Mouse (Mus musculus) liver, adult 2 months (tissue): ENCODE results near the gene Slc25a44. TPM values are rescaled to one million over a fixed set of nuclear protein-coding genes. Genes with fewer than 3 reads are reported as not detected.

Source experiments
- DNase-seq: peaks from one replicate; pipeline ENCODE4 v3.0.0-alpha.2; 2011; ENCODE audit warnings: low read depth, low spot score; ENCODE audit errors: extremely low read depth
- H3K27ac ChIP-seq: fragments of 200-500 bp; replicated peaks from 2 replicates; pipeline ENCODE4 v1.5.1; 2012; ENCODE audit warnings: low read depth, mild to moderate bottlenecking, control low read depth, inconsistent platforms, low read length; ENCODE audit not compliant: insufficient read depth
- H3K27me3 ChIP-seq: fragments of 200-500 bp; 2 replicates; pipeline ENCODE4 v1.6.1; 2012; ENCODE audit warnings: mild to moderate bottlenecking, moderate library complexity, low read length, inconsistent platforms; ENCODE audit not compliant: control insufficient read depth, insufficient read depth
- H3K36me3 ChIP-seq: fragments of 200-500 bp; 2 replicates; pipeline ENCODE4 v1.6.1; 2012; ENCODE audit warnings: low read length, inconsistent platforms; ENCODE audit not compliant: control insufficient read depth, insufficient read depth
- H3K4me1 ChIP-seq: fragments of 200-500 bp; 2 replicates; pipeline ENCODE4 v1.6.1; 2011; ENCODE audit warnings: low read length; ENCODE audit not compliant: control insufficient read depth, insufficient read depth
- H3K4me3 ChIP-seq: fragments of 200-500 bp; 2 replicates; pipeline ENCODE4 v1.5.1; 2011; ENCODE audit warnings: low read depth, mild to moderate bottlenecking, control low read depth, low read length, moderate library complexity; ENCODE audit not compliant: insufficient read depth
- H3K79me2 ChIP-seq: fragments of 200-500 bp; 2 replicates; pipeline ENCODE4 v1.6.1; 2012; ENCODE audit warnings: inconsistent platforms, mild to moderate bottlenecking, low read length, moderate library complexity; ENCODE audit not compliant: control insufficient read depth, insufficient read depth
- H3K9ac ChIP-seq: fragments of 200-500 bp; 2 replicates; pipeline ENCODE4 v1.6.1; 2012; ENCODE audit warnings: low read depth, mild to moderate bottlenecking, control low read depth, inconsistent platforms, low read length
- CTCF ChIP-seq: fragments of 200-500 bp; IDR thresholded peaks from 2 replicates; pipeline ENCODE4 v1.5.1; 2011; ENCODE audit warnings: low read depth, low read length, control low read depth
- POLR2A ChIP-seq: fragments of 200-500 bp; IDR thresholded peaks from 2 replicates; pipeline ENCODE4 v1.6.1; 2011; ENCODE audit warnings: low read length, control low read depth; ENCODE audit not compliant: insufficient read depth; ENCODE audit errors: extremely low read depth
- WGBS: fragments of 180-500 bp; shearing (Covaris S2); methylation state at CpG from one replicate; pipeline ENCODE4 v1.1.7; 2018; 5-methylcytosine and 5-hydroxymethylcytosine counted together
- polyA plus RNA-seq: library from polyadenylated mRNA; depleted of rRNA; stranded (reverse); fragments of >200 nt; gene quantifications from 2 replicates; pipeline ENCODE4 v1.2.3, GENCODE M21; 2012
- total RNA-seq: library from RNA; depleted of rRNA; stranded (reverse); fragments of >200 nt; gene quantifications from 2 replicates; pipeline ENCODE4 v1.2.3, GENCODE M21; 2014

Slc25a44 gene
- total and polyA plus RNA-seq, 2 experiments, result 28.1 to 57.0 TPM

DNA sequence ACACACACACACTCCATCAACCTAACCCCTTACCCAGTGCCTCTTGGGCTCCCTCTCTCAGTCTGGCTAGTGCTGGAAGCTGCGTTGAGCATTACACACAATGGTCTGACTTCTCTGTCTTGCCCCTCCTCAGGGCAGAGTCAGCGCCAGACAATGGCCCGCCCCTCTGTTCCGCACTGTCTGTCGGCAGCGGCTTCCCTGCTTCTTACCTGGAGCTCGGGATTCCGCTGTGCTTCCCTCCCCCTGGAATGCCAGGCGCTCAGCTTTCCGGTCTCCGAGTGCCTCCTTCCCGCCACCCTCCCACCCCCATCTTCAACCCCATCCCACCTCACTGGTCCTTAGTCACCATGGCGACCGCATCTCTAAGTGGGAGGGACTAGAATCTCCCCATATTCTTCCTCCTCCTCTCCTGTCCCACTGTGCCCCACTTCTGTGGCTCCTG is 33.9 kb upstream of the Slc25a44 start:
- no peaks in the 10 kb centered on the region for H3K36me3 ChIP-seq
- DNase-seq, result no peak
- TF ChIP-seq POLR2A (no peak), CTCF (no peak)
- 37% methylated on average over 14 of the region's 14 CpGs for WGBS
- no peak overlapping the region for H3K4me3 ChIP-seq
- no peak overlapping the region for H3K27ac ChIP-seq
- peaks cover 14% of the 10 kb centered on the region for H3K4me1 ChIP-seq
- H3K79me2 ChIP-seq, result peaks cover 15% of the 10 kb centered on the region; the same call in 1 of the 2 replicates
- no peak overlapping the region for H3K9ac ChIP-seq
- H3K27me3 ChIP-seq, result no peaks in the 10 kb centered on the region

DNA sequence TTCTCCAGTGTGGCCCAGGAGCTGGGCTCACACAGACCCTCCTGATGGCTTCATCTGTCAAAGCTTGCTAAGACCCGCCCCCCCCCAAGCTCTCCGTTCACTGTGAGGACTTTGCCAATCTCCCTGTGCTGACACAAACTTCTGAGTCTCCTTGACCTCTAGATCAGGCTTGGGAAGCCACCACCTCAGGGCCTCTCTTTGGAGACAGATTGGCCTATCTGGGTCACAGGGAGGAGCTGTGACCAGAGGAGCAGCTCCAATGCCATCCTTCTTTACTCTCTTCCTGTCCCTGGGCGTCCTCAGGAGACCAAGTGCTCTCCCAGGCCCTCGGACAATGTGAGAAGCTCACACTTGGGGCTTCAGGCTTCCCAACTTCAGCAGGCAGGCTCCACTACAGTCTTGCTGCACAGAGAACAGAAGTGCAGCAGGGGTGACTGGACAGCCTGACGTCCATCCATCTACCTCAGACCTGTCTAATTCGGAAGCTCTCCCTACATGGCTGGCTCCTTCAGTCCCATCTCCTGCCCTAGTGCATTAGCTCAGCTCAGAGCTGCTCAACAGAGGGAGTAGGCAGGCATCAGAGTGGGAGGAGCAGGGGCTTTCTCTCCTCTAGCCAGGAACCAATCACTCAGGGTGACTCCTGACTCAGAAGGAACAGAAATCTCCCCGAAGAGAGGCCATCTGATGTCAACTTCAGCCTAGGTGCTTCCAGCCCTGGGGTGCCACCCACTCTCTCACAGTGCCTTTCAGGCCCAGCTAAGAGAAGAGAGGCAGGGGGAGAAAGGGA is 32.0 kb upstream of the Slc25a44 start:
- no peak for DNase-seq
- Histone ChIP-seq H3K4me1 (peaks cover 14% of the 10 kb centered on the region), H3K79me2 (peaks cover 18% of the 10 kb centered on the region; the same call in 1 of the 2 replicates), H3K27me3 (no peaks in the 10 kb centered on the region), H3K27ac (peak overlapping the region; percentile 92), H3K36me3 (peaks cover 9% of the 10 kb centered on the region), H3K4me3 (no peak overlapping the region), H3K9ac (peak overlapping the region; percentile 20; the same call in 1 of the 2 replicates)
- WGBS, result 38% methylated on average over 7 of the region's 7 CpGs
- no peak for TF ChIP-seq CTCF
- TF ChIP-seq POLR2A, result no peak

GRCm38 (mm10) chr3:88456313-88456712 is 31.4 kb upstream of the Slc25a44 start:
- Histone ChIP-seq H3K27ac (peak overlapping the region; percentile 96), H3K79me2 (peaks cover 18% of the 10 kb centered on the region; the same call in 1 of the 2 replicates), H3K9ac (peak overlapping the region; percentile 20; the same call in 1 of the 2 replicates), H3K36me3 (peaks cover 11% of the 10 kb centered on the region), H3K4me1 (peaks cover 14% of the 10 kb centered on the region), H3K4me3 (no peak overlapping the region), H3K27me3 (no peaks in the 10 kb centered on the region)
- 26% methylated on average over 8 of the region's 8 CpGs for WGBS
- TF ChIP-seq CTCF, result no peak
- TF ChIP-seq POLR2A, result 0 out of 2 replicates have a peak, but pooled peaks have one; percentile 8
- peak; percentile 96 for DNase-seq

DNA sequence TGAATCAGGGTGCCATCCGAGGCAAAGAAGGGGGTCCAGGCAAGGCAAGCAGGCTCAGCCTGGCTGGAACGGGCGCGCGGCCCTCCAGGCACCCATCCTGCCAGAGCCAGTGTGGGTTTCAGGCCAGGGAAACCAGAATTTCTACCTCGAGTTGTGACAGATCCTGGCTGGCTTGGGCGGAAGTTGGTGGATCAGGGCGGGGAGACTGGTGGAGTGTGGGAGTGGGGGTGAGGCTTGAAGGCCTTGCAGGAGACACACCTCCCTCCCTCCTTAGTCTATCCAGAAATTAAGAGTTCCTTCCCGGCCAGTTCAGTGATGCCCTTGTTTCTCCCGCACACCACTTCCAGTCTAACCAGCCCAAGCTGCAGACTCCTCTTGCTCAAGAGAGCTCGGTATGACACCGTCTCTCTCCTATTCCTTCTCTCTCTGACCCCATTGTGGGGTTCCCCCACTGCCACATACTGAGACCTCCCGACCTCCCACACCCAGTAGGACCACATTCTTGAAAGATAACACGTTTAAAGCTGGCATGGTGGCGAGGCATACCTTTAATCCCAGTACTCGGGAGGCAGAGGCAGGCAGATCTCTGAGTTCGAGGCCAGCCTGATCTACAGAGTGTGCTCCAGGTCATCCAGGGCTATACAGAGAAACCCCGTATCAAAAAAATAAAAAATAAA is 30.8 kb upstream of the Slc25a44 start:
- TF ChIP-seq CTCF (no peak), POLR2A (0 out of 2 replicates have a peak, but pooled peaks have one; percentile 41)
- Histone ChIP-seq H3K27me3 (no peaks in the 10 kb centered on the region), H3K9ac (peak overlapping the region; percentile 91), H3K79me2 (peaks cover 18% of the 10 kb centered on the region; the same call in 1 of the 2 replicates), H3K4me1 (peaks cover 14% of the 10 kb centered on the region), H3K36me3 (peaks cover 11% of the 10 kb centered on the region), H3K4me3 (peak overlapping the region; percentile 92), H3K27ac (peak overlapping the region; percentile 96)
- DNase-seq, result peak; percentile 87
- WGBS, result 23% methylated on average over 18 of the region's 18 CpGs

- Histone ChIP-seq H3K4me1 (peaks cover 14% of the 10 kb centered on the region), H3K27ac (peak overlapping the region; percentile 96), H3K36me3 (peaks cover 16% of the 10 kb centered on the region), H3K4me3 (peak overlapping the region; percentile 92), H3K27me3 (no peaks in the 10 kb centered on the region), H3K9ac (peak overlapping the region; percentile 91), H3K79me2 (peaks cover 18% of the 10 kb centered on the region; the same call in 1 of the 2 replicates)
- 24% methylated on average over 9 of the region's 9 CpGs for WGBS
- TF ChIP-seq CTCF, result no peak
- TF ChIP-seq POLR2A, result 0 out of 2 replicates have a peak, but pooled peaks have one; percentile 27
- DNase-seq, result peak; percentile 73
Measured at GRCm38 (mm10) chr3:88454762-88455587, 30.0 kb upstream of the Slc25a44 start.
